Mouse (Mus musculus): ENCODE data around the gene Ccl6. TPM values are rescaled to one million over a fixed set of nuclear protein-coding genes. Genes with fewer than 3 reads are reported as not detected.
A peak's percentile ranks its signal among the peaks of the same experiment; 100 is the strongest.

Ccl6 gene
- polyA plus RNA-seq (2014; fragmentation: Nextera tagmentation; extraction: Ambion mirVana) = 0.98 and 1.3 TPM in 2 replicates

DNA sequence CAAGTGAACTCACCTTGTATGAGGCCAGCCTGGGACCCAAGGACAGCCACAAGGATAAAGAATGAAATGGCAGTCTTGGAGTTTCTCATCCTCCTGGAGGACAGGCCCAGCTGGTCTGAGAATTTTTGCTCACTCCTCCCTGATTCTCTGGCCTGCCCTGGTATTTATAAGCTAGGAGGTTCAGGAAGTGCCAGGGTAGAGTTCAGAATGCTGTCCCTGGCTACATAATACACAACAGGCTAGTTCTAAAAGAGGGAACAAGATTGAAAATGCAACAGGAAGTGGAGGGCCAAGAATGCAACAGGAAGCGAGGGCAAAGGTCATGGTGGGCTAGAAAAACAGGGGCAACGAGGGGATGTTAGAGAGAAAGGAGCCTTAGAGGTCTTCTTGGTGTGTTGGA, at the start of gene Ccl6:
Gene Ccl6 (minus strand): TSS at position 235 of the 400 bp plus-strand sequence.
- H3K36me3 ChIP-seq (ENCODE audit: control insufficient read depth, insufficient read depth, low read length) = no peaks in the 10 kb centered on the region
- H3K27ac ChIP-seq (ENCODE audit: low read depth, low read length) = no peak within 1 kb of the TSS
- no peak for DNase-seq (ENCODE audit: low spot score)
- 46% methylated on average over 2 of the region's 2 CpGs for WGBS
- no peaks in the 10 kb centered on the region for H3K27me3 ChIP-seq (ENCODE audit: control insufficient read depth, insufficient read depth, low read length)
- H3K4me2 ChIP-seq (replicated peaks; ENCODE audit: low read depth, low read length) = no peak within 1 kb of the TSS
- ATAC-seq (ENCODE audit: low FRiP score) = no peak
- H3K9ac ChIP-seq (ENCODE audit: low read depth, low read length) = no peak within 1 kb of the TSS
- no peak within 1 kb of the TSS for H3K4me3 ChIP-seq (ENCODE audit: low read depth, low read length)
- H3K9me3 ChIP-seq (ENCODE audit: control insufficient read depth, low read length) = no peaks in the 10 kb centered on the region
- H3K4me1 ChIP-seq (replicated peaks; ENCODE audit: control insufficient read depth, insufficient read depth, low read length) = no peaks in the 10 kb centered on the region

DNA sequence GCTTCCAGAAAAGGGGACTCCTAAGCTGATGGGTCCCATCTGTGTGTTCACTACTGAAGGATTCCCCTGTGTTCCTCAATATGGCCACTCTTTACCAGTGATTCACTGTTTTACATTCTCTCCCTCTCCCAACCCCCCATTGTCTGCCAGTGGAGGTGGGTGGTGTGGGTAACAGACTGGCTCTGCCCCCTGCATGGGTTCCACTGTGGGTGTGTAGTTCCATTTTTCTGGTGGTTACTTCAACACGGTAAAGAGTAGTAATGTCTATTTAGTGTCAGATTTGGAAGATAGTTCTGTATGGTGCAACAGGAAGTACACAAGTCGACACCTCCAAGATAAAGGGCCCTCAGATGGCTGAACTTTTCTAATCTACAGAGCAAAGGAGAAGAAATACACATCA, 48.3 kb upstream of the Ccl6 start:
- Histone ChIP-seq H3K36me3 (ENCODE audit: control insufficient read depth, insufficient read depth, low read length) (no peaks in the 10 kb centered on the region), H3K27ac (ENCODE audit: low read depth, low read length) (no peak overlapping the region), H3K4me3 (ENCODE audit: low read depth, low read length) (no peak overlapping the region), H3K27me3 (ENCODE audit: control insufficient read depth, insufficient read depth, low read length) (no peaks in the 10 kb centered on the region), H3K9ac (ENCODE audit: low read depth, low read length) (no peak overlapping the region), H3K9me3 (ENCODE audit: control insufficient read depth, low read length) (no peaks in the 10 kb centered on the region), H3K4me1 (replicated peaks; ENCODE audit: control insufficient read depth, insufficient read depth, low read length) (no peaks in the 10 kb centered on the region), H3K4me2 (replicated peaks; ENCODE audit: low read depth, low read length) (no peak overlapping the region)
- WGBS = 88% methylated on average over 2 of the region's 2 CpGs
- DNase-seq (ENCODE audit: low spot score) (no peak), ATAC-seq (ENCODE audit: low FRiP score) (no peak)

DNA sequence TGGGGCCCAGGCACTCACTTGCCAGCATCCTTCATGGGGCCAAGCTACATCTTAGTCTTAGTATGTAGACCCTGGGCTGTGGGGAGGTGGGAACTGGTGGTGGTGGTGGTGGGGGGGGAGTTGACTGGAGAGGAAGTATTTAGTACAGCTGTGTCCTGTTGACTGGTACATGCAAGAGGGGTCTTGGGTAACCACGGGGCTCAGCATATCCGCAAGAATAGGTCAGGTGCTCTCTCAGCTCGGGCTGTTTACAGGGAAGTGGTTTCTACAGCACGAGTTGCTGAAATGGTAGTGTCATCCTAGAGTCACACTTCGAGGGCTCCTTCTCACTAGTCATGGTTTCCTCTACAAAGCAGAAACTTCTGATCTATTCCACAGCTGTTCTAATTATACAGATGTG, 47.3 kb upstream of the Ccl6 start:
- no peak for ATAC-seq (ENCODE audit: low FRiP score)
- WGBS = 82% methylated on average over 5 of the region's 5 CpGs

DNA sequence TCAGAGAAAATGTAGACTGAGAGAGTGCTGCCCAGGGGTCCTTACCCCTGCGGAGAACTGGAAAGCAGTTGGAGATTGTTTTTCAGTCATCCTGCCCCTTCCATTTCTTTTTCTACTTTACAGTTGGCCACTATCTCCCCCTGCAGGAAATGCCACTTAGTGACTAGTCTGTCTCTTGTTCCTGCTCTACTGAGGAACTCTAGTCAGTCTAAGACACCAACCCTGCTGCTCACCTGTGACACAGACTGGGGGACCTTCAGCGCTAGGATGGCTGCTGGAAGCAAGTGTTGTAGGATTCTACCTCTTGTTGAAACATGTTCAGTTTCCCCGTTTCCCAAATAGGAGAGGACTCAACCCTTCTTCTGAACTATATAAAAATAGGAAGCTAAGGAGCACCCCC, 46.6 kb upstream of the Ccl6 start:
- no peak overlapping the region for H3K27ac ChIP-seq (ENCODE audit: low read depth, low read length)
- H3K4me2 ChIP-seq (replicated peaks; ENCODE audit: low read depth, low read length) = no peak overlapping the region
- WGBS = 68% methylated on average over 3 of the region's 3 CpGs

More for the DNA sequence above, 47.3 kb upstream of the Ccl6 start:
- DNase-seq (ENCODE audit: low spot score) = no peak
- no peak overlapping the region for H3K4me3 ChIP-seq (ENCODE audit: low read depth, low read length)
- no peaks in the 10 kb centered on the region for H3K27me3 ChIP-seq (ENCODE audit: control insufficient read depth, insufficient read depth, low read length)
- H3K4me1 ChIP-seq (replicated peaks; ENCODE audit: control insufficient read depth, insufficient read depth, low read length) = no peaks in the 10 kb centered on the region
- H3K36me3 ChIP-seq (ENCODE audit: control insufficient read depth, insufficient read depth, low read length) = no peaks in the 10 kb centered on the region
- no peak overlapping the region for H3K27ac ChIP-seq (ENCODE audit: low read depth, low read length)
- no peaks in the 10 kb centered on the region for H3K9me3 ChIP-seq (ENCODE audit: control insufficient read depth, low read length)
- no peak overlapping the region for H3K9ac ChIP-seq (ENCODE audit: low read depth, low read length)
- H3K4me2 ChIP-seq (replicated peaks; ENCODE audit: low read depth, low read length) = no peak overlapping the region

GRCm38 (mm10) chr11:83638934-83639333, 46.0 kb upstream of the Ccl6 start:
- H3K4me2 ChIP-seq (replicated peaks; ENCODE audit: low read depth, low read length) = no peak overlapping the region
- ATAC-seq (ENCODE audit: low FRiP score) = no peak
- WGBS = 47% methylated on average over 2 of the region's 2 CpGs
- H3K9ac ChIP-seq (ENCODE audit: low read depth, low read length) = no peak overlapping the region
- no peaks in the 10 kb centered on the region for H3K4me1 ChIP-seq (replicated peaks; ENCODE audit: control insufficient read depth, insufficient read depth, low read length)
- H3K27ac ChIP-seq (ENCODE audit: low read depth, low read length) = no peak overlapping the region
- H3K36me3 ChIP-seq (ENCODE audit: control insufficient read depth, insufficient read depth, low read length) = no peaks in the 10 kb centered on the region
- no peaks in the 10 kb centered on the region for H3K27me3 ChIP-seq (ENCODE audit: control insufficient read depth, insufficient read depth, low read length)
- no peak for DNase-seq (ENCODE audit: low spot score)
- no peak overlapping the region for H3K4me3 ChIP-seq (ENCODE audit: low read depth, low read length)
- H3K9me3 ChIP-seq (ENCODE audit: control insufficient read depth, low read length) = no peaks in the 10 kb centered on the region

More for the DNA sequence above, 46.6 kb upstream of the Ccl6 start:
- Histone ChIP-seq H3K9ac (ENCODE audit: low read depth, low read length) (no peak overlapping the region), H3K36me3 (ENCODE audit: control insufficient read depth, insufficient read depth, low read length) (no peaks in the 10 kb centered on the region), H3K4me1 (replicated peaks; ENCODE audit: control insufficient read depth, insufficient read depth, low read length) (no peaks in the 10 kb centered on the region), H3K9me3 (ENCODE audit: control insufficient read depth, low read length) (no peaks in the 10 kb centered on the region), H3K4me3 (ENCODE audit: low read depth, low read length) (no peak overlapping the region), H3K27me3 (ENCODE audit: control insufficient read depth, insufficient read depth, low read length) (no peaks in the 10 kb centered on the region)
- DNase-seq (ENCODE audit: low spot score) (no peak), ATAC-seq (ENCODE audit: low FRiP score) (no peak)

- WGBS = 97% methylated on average over 1 of the region's 1 CpGs
- DNase-seq (ENCODE audit: low spot score) = no peak
- Histone ChIP-seq H3K9ac (ENCODE audit: low read depth, low read length) (no peak overlapping the region), H3K4me2 (replicated peaks; ENCODE audit: low read depth, low read length) (no peak overlapping the region), H3K4me1 (replicated peaks; ENCODE audit: control insufficient read depth, insufficient read depth, low read length) (no peaks in the 10 kb centered on the region), H3K36me3 (ENCODE audit: control insufficient read depth, insufficient read depth, low read length) (no peaks in the 10 kb centered on the region), H3K27ac (ENCODE audit: low read depth, low read length) (no peak overlapping the region), H3K4me3 (ENCODE audit: low read depth, low read length) (no peak overlapping the region), H3K27me3 (ENCODE audit: control insufficient read depth, insufficient read depth, low read length) (no peaks in the 10 kb centered on the region), H3K9me3 (ENCODE audit: control insufficient read depth, low read length) (no peaks in the 10 kb centered on the region)
- ATAC-seq (ENCODE audit: low FRiP score) = no peak
Observed at GRCm38 (mm10) chr11:83636742-83637235, 43.9 kb upstream of the Ccl6 start.

- no peak for ATAC-seq (ENCODE audit: low FRiP score)
- no peaks in the 10 kb centered on the region for H3K4me1 ChIP-seq (replicated peaks; ENCODE audit: control insufficient read depth, insufficient read depth, low read length)
Observed at GRCm38 (mm10) chr11:83634898-83635297, 42.0 kb upstream of the Ccl6 start.

DNA sequence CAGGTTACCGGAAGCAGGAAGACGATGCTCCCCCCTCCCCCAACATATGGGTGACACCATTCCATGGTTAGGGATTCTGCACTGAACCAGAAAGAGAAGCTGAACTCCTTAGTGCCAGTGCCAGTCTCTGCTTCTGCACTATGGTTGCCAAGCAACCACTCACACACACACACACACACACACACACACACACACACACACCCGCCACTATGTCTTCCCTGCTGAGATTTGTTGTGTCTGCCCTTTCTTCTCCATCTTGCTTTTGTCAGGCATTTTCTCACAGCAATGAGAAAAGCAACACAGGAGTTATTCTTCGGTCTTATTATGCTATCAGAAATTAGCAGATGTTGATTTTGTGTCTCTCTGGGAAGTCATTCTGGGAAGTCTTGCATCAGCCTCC, 41.5 kb upstream of the Ccl6 start:
- H3K9me3 ChIP-seq (ENCODE audit: control insufficient read depth, low read length) = no peaks in the 10 kb centered on the region
- ATAC-seq (ENCODE audit: low FRiP score) (no peak), DNase-seq (ENCODE audit: low spot score) (peak; percentile 27)
- no peaks in the 10 kb centered on the region for H3K4me1 ChIP-seq (replicated peaks; ENCODE audit: control insufficient read depth, insufficient read depth, low read length)
- no peaks in the 10 kb centered on the region for H3K36me3 ChIP-seq (ENCODE audit: control insufficient read depth, insufficient read depth, low read length)
- no peaks in the 10 kb centered on the region for H3K27me3 ChIP-seq (ENCODE audit: control insufficient read depth, insufficient read depth, low read length)
- no peak overlapping the region for H3K4me3 ChIP-seq (ENCODE audit: low read depth, low read length)
- WGBS = 40% methylated on average over 4 of the region's 4 CpGs
- H3K9ac ChIP-seq (ENCODE audit: low read depth, low read length) = no peak overlapping the region
- no peak overlapping the region for H3K27ac ChIP-seq (ENCODE audit: low read depth, low read length)
- H3K4me2 ChIP-seq (replicated peaks; ENCODE audit: low read depth, low read length) = no peak overlapping the region

More at GRCm38 (mm10) chr11:83634898-83635297, 42.0 kb upstream of the Ccl6 start:
- H3K4me2 ChIP-seq (replicated peaks; ENCODE audit: low read depth, low read length) = no peak overlapping the region
- H3K27ac ChIP-seq (ENCODE audit: low read depth, low read length) = no peak overlapping the region
- H3K9ac ChIP-seq (ENCODE audit: low read depth, low read length) = no peak overlapping the region
- 91% methylated on average over 2 of the region's 2 CpGs for WGBS
- H3K27me3 ChIP-seq (ENCODE audit: control insufficient read depth, insufficient read depth, low read length) = no peaks in the 10 kb centered on the region
- DNase-seq (ENCODE audit: low spot score) = no peak
- no peaks in the 10 kb centered on the region for H3K9me3 ChIP-seq (ENCODE audit: control insufficient read depth, low read length)
- H3K36me3 ChIP-seq (ENCODE audit: control insufficient read depth, insufficient read depth, low read length) = no peaks in the 10 kb centered on the region
- no peak overlapping the region for H3K4me3 ChIP-seq (ENCODE audit: low read depth, low read length)

GRCm38 (mm10) chr11:83632744-83633143, 39.9 kb upstream of the Ccl6 start:
- Histone ChIP-seq H3K27me3 (ENCODE audit: control insufficient read depth, insufficient read depth, low read length) (no peaks in the 10 kb centered on the region), H3K27ac (ENCODE audit: low read depth, low read length) (no peak overlapping the region), H3K4me3 (ENCODE audit: low read depth, low read length) (no peak overlapping the region), H3K4me2 (replicated peaks; ENCODE audit: low read depth, low read length) (no peak overlapping the region), H3K9me3 (ENCODE audit: control insufficient read depth, low read length) (no peaks in the 10 kb centered on the region), H3K36me3 (ENCODE audit: control insufficient read depth, insufficient read depth, low read length) (no peaks in the 10 kb centered on the region), H3K9ac (ENCODE audit: low read depth, low read length) (no peak overlapping the region), H3K4me1 (replicated peaks; ENCODE audit: control insufficient read depth, insufficient read depth, low read length) (no peaks in the 10 kb centered on the region)
- no peak for DNase-seq (ENCODE audit: low spot score)
- 69% methylated on average over 4 of the region's 4 CpGs for WGBS
- no peak for ATAC-seq (ENCODE audit: low FRiP score)

Data from hindbrain, embryonic 11.5 days (tissue).